Mouse (Mus musculus) forebrain, postnatal 0 days (tissue): ENCODE results near the gene Ddx20. TPM values are rescaled to one million over a fixed set of nuclear protein-coding genes. Genes with fewer than 3 reads are reported as not detected.

Source experiments
- ATAC-seq: fragments of 200-750 bp; cut with Nextera tagmentation; 2 replicates; pipeline ENCODE4 v1.8.0; 2017; ENCODE audit warnings: mild to moderate bottlenecking, moderate library complexity
- DNase-seq: peaks from one replicate; pipeline ENCODE4 v3.0.0-alpha.2; 2015
- H3K27ac ChIP-seq: fragments of 300-500 bp; sonication (generic); 2 replicates; pipeline ENCODE4 v1.5.1; 2014; ENCODE audit warnings: low read depth, mild to moderate bottlenecking, antibody characterized with exemption, low read length, moderate library complexity, mixed read lengths
- H3K27me3 ChIP-seq: fragments of 300-500 bp; sonication (generic); 2 replicates; pipeline ENCODE4 v1.6.1; 2014; ENCODE audit warnings: mild to moderate bottlenecking, low read length, mixed read lengths; ENCODE audit not compliant: insufficient read depth
- H3K36me3 ChIP-seq: fragments of 300-500 bp; sonication (generic); 2 replicates; pipeline ENCODE4 v1.6.1; 2014; ENCODE audit warnings: mild to moderate bottlenecking, moderate library complexity; ENCODE audit not compliant: insufficient read depth
- H3K4me1 ChIP-seq: fragments of 300-500 bp; sonication (generic); 2 replicates; pipeline ENCODE4 v1.6.1; 2014; ENCODE audit warnings: antibody characterized with exemption; ENCODE audit not compliant: insufficient read depth
- H3K4me2 ChIP-seq: fragments of 300-500 bp; sonication (generic); 2 replicates; pipeline ENCODE4 v1.6.1; 2014; ENCODE audit warnings: low read depth, mild to moderate bottlenecking, moderate library complexity
- H3K4me3 ChIP-seq: fragments of 300-500 bp; sonication (generic); 2 replicates; pipeline ENCODE4 v1.5.1; 2014; ENCODE audit warnings: low read depth, low read length, mixed read lengths
- H3K9ac ChIP-seq: fragments of 300-500 bp; sonication (generic); 2 replicates; pipeline ENCODE4 v1.6.1; 2014; ENCODE audit warnings: mild to moderate bottlenecking
- H3K9me3 ChIP-seq: fragments of 300-500 bp; sonication (generic); 2 replicates; pipeline ENCODE4 v1.6.1; 2016; ENCODE audit warnings: low read length
- CTCF ChIP-seq: sonication (generic); IDR thresholded peaks from 2 replicates; pipeline ENCODE4 v1.5.1; 2016; ENCODE audit warnings: antibody characterized with exemption, control low read depth, low read depth
- WGBS: fragments of 180-500 bp; shearing (Covaris S2); extraction: QIAGEN DNeasy Blood & Tissue Kit; methylation state at CpG from one replicate; pipeline ENCODE4 v1.1.7; 2014; 5-methylcytosine and 5-hydroxymethylcytosine counted together
- polyA plus RNA-seq: library from polyadenylated mRNA; unstranded; fragments of >200 nt; fragmentation: Nextera tagmentation; extraction: Ambion mirVana; gene quantifications from 2 replicates; pipeline ENCODE4 v1.2.1, GENCODE M21; 2015
- total RNA-seq: library from RNA; depleted of rRNA; stranded (reverse); fragments of >200 nt; gene quantifications from 2 replicates; pipeline ENCODE4 v1.2.3, GENCODE M21; 2014

Ddx20 gene
- total and polyA plus RNA-seq, 2 experiments from 2014 or later: 18.1 to 24.2 TPM

DNA sequence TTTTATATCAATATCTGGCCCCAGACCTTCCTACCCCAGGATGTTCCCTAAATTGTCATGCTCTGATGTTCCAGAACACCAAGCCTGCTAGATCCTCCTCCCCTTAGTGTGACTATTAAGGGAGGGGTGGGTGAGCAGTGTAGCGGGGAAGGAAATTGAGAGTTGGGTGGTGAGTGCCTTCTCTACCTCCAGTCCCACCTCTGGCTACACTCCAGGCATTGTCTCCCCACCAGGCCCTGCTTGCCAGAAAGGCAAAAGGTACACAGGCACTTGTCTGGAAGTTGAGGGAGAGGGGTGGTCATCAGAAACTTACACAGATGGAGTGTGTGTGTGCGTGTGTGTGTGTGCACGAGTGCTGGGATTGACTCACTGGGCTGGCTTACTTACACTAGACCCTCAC is 35.1 kb upstream of the Ddx20 start:
- Histone ChIP-seq H3K4me3 (no peak overlapping the region), H3K27ac (no peak overlapping the region), H3K9me3 (no peaks in the 10 kb centered on the region), H3K9ac (no peak overlapping the region), H3K4me1 (no peaks in the 10 kb centered on the region), H3K27me3 (no peaks in the 10 kb centered on the region), H3K36me3 (no peaks in the 10 kb centered on the region), H3K4me2 (no peak overlapping the region)
- ATAC-seq (no peak), DNase-seq (no peak)
- no peak for TF ChIP-seq CTCF
- whole genome bisulfite sequencing: 88% methylated on average over 3 of the region's 3 CpGs

DNA sequence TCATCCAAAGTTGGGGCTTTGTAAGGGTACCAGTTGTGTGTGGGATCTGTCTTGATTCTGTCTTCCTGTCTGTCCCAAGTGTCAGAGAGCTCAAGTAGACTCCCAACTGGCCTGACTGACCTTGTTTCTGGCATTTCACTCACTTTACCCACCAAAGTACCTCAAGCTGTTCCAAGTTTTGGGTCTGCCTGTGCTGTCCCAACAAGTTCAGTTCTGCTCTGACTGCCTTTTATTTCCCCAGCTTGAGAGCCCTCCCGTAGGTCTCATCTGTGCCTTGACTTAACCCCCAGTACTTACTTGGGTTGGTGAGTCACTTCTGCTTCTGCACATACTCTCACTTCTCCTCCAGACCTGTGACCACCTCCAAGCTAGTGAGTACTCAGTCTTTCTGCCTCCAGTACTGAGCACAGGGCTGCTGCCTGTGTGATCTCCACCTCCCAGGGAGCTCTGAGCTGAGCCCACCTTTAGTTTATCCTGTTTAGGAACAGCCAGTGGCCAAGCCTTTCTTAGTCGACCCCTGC is 34.4 kb upstream of the Ddx20 start:
- Histone ChIP-seq H3K4me2 (no peak overlapping the region), H3K36me3 (no peaks in the 10 kb centered on the region), H3K27ac (no peak overlapping the region), H3K4me3 (no peak overlapping the region), H3K9me3 (no peaks in the 10 kb centered on the region), H3K4me1 (no peaks in the 10 kb centered on the region), H3K9ac (no peak overlapping the region), H3K27me3 (no peaks in the 10 kb centered on the region)
- 82% methylated on average over 2 of the region's 2 CpGs for WGBS
- DNase-seq: no peak
- ATAC-seq: no peak
- no peak for TF ChIP-seq CTCF

- no peak overlapping the region for H3K4me2 ChIP-seq
- H3K4me1 ChIP-seq: no peaks in the 10 kb centered on the region
- no peaks in the 10 kb centered on the region for H3K36me3 ChIP-seq
- ATAC-seq (no peak), DNase-seq (no peak)
- H3K27ac ChIP-seq: no peak overlapping the region
- no peak overlapping the region for H3K9ac ChIP-seq
- no peaks in the 10 kb centered on the region for H3K27me3 ChIP-seq
- H3K9me3 ChIP-seq: no peaks in the 10 kb centered on the region
- H3K4me3 ChIP-seq: no peak overlapping the region
- 77% methylated on average over 4 of the region's 4 CpGs for WGBS
- no peak for TF ChIP-seq CTCF
Observed at GRCm38 (mm10) chr3:105720514-105720913, 33.1 kb upstream of the Ddx20 start.

- no peak overlapping the region for H3K4me3 ChIP-seq
Observed at GRCm38 (mm10) chr3:105719979-105720378, 32.6 kb upstream of the Ddx20 start.

DNA sequence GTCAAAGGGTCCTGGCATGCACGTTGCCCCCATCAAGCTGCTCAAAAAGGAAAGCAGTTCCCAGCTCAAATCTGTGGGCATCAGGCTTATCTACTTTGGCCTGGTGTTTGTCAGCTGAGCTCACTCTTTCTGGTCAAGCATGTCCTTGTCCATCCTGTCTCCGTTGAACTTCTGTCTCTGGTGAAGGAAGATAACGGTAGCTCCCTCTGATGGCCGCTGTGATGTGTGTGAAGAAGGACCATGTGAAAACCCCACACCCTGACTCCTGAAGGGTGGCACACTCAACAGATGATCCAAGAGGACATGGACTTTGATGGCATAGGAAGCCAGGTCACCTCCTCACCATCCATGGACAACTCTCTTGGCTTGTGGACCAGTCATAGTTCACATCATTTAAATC is 31.4 kb upstream of the Ddx20 start:
- WGBS: 71% methylated on average over 4 of the region's 4 CpGs

More at GRCm38 (mm10) chr3:105719979-105720378, 32.6 kb upstream of the Ddx20 start:
- Histone ChIP-seq H3K4me1 (no peaks in the 10 kb centered on the region), H3K9me3 (no peaks in the 10 kb centered on the region), H3K36me3 (no peaks in the 10 kb centered on the region), H3K27me3 (no peaks in the 10 kb centered on the region), H3K27ac (no peak overlapping the region), H3K4me2 (no peak overlapping the region), H3K9ac (no peak overlapping the region)
- ATAC-seq (no peak), DNase-seq (no peak)
- no peak for TF ChIP-seq CTCF
- WGBS: 76% methylated on average over 4 of the region's 4 CpGs

DNA sequence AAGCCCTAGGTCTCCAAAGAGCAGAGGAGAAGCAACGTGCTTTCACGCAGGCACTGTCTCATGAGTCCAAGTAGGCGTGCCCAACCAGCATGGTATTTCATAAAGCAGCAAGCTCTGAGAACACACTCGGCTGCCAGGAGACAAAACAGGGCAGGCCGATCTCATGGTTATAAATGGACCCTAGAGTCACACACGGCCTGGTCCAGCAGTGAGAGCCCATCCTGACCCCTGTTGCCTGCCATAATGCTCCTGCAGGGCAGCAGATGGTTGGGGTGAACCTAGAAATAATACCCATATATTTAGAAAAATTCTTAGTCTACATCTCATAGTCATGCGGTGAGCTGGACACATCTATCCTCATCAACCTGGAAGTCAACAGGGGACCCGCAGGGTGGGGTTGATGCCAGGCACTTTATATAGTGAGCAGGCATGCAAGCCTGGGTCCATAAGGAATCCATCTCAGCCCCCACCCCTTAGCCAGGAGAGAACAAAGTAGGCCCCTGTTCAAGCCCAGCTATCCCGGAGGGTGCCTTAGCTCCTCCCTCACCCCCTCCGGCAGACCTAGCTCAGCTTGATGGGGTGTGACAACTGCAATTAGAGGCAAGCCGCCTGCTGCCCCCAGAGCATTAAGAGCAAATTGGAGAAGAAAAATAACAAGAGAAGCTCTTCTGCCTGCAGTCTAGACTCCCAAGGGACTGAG is 30.6 kb upstream of the Ddx20 start:
- H3K27me3 ChIP-seq: no peaks in the 10 kb centered on the region
- no peaks in the 10 kb centered on the region for H3K9me3 ChIP-seq
- H3K27ac ChIP-seq: no peak overlapping the region
- no peak overlapping the region for H3K4me3 ChIP-seq
- H3K36me3 ChIP-seq: no peaks in the 10 kb centered on the region
- no peak for TF ChIP-seq CTCF
- H3K9ac ChIP-seq: no peak overlapping the region
- peak; percentile 45 for ATAC-seq
- H3K4me2 ChIP-seq: no peak overlapping the region
- DNase-seq: no peak
- no peaks in the 10 kb centered on the region for H3K4me1 ChIP-seq
- 61% methylated on average over 11 of the region's 11 CpGs for WGBS

More for the DNA sequence above, 31.4 kb upstream of the Ddx20 start:
- H3K4me3 ChIP-seq: no peak overlapping the region
- H3K4me2 ChIP-seq: no peak overlapping the region
- H3K36me3 ChIP-seq: no peaks in the 10 kb centered on the region
- H3K4me1 ChIP-seq: no peaks in the 10 kb centered on the region
- no peak for TF ChIP-seq CTCF
- no peak overlapping the region for H3K9ac ChIP-seq
- H3K27ac ChIP-seq: no peak overlapping the region
- ATAC-seq: no peak
- DNase-seq: no peak
- H3K9me3 ChIP-seq: no peaks in the 10 kb centered on the region
- H3K27me3 ChIP-seq: no peaks in the 10 kb centered on the region

- Histone ChIP-seq H3K4me1 (no peaks in the 10 kb centered on the region), H3K9ac (no peak overlapping the region), H3K4me2 (no peak overlapping the region), H3K36me3 (no peaks in the 10 kb centered on the region), H3K27me3 (no peaks in the 10 kb centered on the region), H3K4me3 (no peak overlapping the region), H3K9me3 (no peaks in the 10 kb centered on the region), H3K27ac (no peak overlapping the region)
- no peak for TF ChIP-seq CTCF
- 64% methylated on average over 18 of the region's 18 CpGs for WGBS
- no peak for DNase-seq
- ATAC-seq: no peak
Observed at GRCm38 (mm10) chr3:105716353-105717000, 29.1 kb upstream of the Ddx20 start.
